Mouse (Mus musculus) frontal cortex, postnatal 36 days (tissue): ENCODE results near the gene Rbbp8nl.

Source experiments
- DNase-seq, 2 experiments: peaks; one replicate each; pipeline ENCODE4 v3.0.0; 2022; ENCODE audit warnings: low spot score in 2 of 2

The Rbbp8nl gene

DNA sequence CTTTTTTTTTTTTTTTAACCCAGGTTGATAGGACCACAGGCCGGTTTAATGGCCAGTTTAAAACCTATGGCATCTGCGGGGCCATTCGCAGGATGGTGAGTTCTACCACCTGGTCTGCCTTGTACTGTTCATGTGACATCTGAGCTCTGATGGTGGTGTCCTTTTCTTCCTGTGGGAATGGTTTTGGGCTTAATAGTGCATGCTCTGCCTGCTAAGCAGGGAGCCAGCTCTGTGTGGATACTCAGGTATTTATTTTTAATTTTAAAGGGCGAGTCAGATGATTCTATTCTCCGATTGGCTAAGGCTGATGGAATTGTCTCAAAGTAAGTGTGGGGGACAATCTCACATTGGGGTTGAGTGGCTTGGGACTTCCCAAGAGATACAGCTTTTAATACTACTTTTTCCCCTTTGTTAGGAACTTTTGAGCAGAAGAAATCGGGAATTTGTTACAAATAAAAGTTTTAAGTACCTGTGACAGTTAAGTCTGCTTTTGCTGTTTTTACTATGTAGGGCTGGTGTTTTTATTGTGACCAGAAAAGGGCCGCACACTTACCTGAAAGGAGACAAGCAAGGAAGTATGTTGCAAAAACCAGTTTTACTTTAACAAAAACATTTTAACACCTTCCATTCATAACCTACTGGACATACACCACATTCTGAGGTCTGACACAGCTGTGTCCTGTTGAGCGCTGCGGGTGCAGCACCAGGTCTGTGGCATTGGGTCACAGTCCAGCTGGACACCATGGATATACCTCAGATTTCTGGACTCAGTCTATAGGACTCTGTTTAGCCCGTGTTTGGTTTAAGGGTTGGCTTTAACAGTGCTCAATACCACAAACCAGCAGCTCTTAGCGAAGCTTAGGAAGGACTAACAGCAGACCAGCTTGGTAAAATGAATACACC is 31.5 kb downstream of the Rbbp8nl start:
- no peak for DNase-seq

DNA sequence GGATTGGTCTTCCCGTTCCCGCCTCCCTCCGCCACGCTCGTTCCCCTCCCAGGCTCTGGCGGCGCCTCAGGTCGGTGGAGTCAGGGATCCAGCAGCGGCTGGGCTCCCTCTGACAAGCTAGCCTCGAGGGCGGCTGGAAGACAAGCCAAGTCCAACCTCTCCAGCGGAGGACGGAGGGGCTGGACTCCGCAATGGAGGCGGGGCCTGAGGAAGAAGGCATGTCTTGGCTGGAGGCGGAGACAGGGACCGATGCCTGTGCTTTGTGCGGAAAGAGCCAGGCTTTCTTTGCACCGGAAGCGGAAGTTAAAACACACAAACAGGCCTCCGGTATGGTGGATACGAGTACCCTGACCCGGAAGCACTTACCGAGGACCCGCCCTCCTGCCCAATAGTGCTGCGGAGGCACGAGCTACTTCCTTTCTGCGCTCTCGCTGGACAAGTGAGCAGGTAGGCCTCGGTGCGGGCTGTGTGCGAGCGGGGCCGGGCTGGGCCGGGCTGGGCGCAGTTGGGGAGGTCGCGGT is 32.6 kb downstream of the Rbbp8nl start, which contains the start of gene Rps21:
Gene Rps21 (plus strand): TSS at position 377 of the 521 bp plus-strand sequence.
- peak; percentile 94 to 98 for DNase-seq

DNA sequence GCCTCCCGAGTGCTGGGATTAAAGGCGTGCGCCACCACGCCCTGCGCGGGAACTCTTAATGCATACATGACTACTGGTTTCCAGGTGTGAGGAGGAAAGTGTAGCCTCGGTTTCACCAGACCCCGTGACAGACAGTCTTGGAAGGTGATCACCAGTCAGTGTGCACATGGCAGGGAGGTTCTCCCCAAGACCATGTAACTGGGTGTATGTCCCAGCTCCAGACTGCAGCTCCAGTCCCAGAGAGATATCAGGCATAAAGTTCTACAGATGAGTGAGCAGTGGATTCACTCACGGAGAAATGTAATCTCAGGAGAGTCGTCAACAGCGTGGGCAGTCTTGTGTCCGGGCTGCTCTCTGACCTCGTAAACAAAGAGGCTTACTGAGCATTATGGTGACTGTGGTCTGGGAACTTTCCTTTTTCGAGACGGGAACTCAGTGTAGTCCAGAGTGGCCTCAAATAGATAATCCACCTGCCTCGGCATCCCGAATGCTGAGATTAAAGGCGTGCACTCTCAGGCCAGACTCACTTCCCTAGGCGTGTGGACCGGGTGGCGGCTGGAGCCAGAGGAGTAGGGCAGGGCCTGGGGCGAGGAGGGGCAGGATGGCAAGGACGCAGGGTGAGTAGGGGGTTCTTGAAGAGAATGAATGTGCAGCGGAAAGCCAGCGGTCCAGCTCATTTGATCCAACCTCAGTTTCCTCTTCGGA is 33.2 kb downstream of the Rbbp8nl start:
- DNase-seq, result peak in 1 of 2 experiments; percentile 21

DNA sequence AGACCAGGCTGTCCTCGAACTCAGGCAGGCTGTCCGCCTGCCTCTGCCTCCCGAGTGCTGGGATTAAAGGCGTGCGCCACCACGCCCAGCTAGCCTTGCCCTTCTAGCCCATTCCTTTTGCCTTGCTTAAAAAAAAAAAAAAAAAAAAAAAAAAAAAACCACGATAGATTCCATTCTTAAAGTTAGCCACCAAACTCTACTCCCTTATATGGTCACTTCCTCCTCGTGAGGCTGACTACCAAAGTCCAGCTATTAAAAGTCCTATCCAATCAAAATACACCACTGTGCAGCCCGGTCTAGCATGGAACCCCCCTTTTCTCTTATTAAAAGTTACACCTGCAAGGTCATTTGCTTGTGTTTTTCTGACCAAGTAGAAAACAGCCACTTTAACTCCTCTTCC is 34.0 kb downstream of the Rbbp8nl start:
- DNase-seq, result no peak

DNA sequence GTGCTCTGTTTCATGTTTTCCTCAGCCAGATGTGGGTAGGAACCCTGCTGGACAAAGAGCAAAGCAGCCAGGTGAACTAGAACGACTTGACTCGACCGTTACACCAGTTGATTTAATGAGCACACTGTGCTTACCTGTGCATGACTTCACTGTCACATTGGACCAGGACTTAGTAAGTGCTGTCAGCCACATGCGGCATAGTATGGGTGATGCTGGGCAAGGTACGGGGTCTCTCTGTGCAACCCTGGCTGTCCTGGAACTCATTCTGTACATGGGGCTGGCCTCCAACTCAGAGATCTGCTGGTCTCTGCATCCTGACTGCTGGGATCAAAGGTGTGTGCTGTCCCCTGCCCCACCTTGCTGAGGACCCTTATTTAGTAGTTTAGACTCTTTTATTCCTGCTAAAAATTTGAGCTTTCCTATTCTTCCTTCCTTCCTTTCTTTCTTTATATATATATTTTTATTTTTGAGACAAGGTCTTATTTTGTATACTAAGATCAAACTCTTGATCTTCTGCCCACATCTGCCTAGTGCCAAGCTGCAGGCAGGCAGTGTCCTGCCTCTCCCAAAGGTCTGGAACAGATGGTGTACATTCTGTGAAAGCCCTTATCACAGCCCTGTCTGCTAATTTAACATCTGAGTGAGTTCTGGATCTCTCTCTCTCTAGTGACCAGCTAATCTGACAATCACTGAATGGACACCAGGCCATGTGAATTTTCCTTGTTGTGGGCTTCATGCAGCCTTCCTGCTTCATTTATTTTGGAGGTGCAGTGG is 35.1 kb downstream of the Rbbp8nl start:
- DNase-seq, result no peak

DNA sequence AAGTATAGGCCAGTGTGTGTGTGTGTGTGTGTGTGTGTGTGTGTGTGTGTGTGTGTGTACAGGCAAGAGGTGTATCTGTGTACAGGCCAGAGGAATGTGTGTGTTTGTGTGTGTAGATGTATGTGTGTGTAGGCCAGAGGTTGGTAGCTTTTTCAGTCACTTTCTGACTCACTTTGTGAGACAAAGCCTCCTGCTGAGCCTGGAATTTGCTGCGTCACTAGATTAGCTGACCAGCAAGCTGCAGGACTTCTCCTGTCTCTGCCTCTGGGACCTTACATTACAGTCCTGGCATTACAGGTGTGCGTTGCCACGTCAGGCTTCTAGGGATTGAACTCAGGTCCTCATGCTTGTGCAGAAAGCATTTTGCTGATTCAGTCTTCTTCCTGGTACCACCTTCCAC is 37.8 kb downstream of the Rbbp8nl start:
- DNase-seq, result no peak

DNA sequence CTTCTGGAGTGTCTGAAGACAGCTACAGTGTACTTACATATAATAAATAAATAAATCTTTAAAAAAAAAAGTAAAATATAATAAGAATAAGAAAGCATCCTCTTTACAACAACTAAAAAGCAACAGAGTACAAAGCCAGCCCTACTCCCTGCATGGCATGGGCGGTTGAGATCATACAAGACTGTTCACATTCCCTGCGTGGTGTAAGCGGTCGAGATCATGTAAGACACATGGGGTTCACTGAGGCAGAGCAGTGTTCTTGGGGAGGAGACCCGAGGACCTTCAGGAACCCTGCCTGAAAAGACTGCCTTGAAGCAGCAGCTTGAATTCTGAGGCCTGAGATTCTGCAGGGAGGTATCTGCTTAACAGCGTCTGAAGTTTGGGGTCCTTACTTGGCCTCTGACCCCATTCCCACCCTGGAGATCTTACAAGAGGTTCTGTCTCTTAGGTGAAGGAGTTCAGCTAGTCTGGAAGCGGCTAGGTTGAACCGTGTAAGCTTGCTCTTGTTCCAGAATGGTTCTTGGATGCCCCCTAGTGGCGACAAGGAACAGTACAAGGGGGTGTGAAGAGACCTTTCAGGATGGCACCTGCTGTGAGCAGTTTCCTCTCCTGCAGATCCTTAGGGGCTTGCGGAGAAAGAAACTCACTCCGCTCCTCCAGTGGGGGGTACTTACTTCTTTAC is 38.6 kb downstream of the Rbbp8nl start:
- DNase-seq, result peak; percentile 75 to 81

DNA sequence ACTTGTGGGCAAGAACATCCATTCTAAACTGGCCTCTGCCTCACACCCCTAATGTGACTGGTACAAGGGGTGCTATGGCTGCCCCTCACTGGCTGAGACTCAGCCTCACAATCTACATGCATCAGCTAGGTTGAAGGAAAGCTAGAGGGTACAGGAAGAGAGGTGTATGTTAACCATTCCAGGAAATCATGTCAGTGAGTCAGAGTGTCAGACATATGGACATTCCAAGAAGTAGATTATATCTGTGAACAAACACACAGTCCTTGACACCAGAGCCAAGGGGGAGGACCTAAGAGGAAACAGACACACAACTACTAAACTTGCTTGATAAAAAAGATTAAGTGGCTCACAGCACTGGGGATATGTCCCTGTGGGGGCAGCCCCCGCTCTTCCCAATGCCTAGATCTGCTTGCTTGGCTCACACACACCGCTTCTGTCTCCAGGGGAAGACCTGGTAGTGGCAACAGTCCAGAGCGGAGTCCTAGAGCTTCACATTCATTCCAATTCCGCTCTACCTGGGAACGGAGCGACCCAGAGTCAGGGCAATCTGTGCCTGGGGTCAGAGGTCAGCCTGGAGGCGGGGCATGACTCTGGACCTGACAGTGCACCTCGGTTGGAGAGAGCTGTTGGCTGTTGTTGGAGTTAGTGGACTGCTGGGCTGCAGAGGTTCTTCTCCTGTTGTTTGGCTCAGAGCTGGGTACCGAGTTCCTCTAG is 40.6 kb downstream of the Rbbp8nl start:
- no peak for DNase-seq

DNA sequence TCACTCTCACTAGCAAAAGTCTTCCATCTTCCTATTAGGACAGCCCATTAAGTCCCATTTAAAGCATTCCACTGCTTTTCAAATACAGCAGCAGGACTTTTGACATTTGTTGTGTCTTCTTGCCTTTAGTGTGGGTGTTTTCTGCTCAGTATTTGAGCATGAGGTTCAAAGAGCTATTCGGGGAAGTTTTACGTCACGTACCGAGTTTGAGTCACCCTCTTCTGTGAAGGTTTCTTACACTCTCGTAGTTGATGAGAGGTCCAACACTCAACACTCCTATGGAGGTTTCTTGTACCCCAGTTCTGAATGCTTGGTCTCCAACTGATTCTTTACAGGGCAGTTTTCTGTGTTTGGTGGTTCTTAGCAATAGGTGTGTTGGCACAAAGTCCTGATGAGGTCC is 41.8 kb downstream of the Rbbp8nl start:
- DNase-seq, result no peak

DNA sequence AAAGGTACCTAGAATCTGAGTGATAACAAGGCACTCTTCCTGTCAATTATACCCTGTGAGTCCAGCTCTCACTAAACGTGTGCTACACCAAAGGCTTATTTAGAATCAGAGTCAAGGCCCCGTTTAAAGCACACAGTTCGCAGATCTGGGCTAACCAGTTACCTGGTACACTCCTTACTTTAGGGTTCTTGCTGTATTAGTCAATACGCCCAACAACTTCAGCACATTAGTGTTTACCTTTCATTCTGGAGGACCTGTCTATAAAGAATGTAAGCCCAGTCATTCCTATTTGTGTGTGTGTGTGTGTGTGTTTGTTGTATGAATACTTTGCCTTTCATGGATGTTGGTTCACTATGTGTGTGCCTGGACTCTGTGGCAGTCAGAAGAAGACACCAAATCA is 46.6 kb downstream of the Rbbp8nl start:
- DNase-seq, result no peak

DNA sequence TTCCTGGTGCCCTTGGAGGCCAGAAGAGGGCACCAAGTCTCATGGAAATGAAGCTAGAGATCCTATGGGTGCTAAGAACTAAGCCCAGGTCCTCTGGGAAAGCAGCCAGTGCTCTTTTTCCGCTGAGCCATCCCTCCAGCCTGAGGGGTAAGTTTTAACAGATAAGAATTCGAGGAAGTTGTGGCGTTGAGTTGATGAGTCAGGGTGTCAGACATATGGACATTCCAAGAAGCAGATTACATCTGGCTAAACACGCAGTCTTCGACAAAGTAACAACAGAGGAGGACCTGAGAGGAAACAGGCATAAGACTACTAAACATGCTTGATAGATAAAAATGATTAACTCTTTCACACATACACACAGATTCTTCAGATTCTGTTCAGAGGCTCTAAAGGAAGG is 51.1 kb downstream of the Rbbp8nl start:
- DNase-seq, result no peak

DNA sequence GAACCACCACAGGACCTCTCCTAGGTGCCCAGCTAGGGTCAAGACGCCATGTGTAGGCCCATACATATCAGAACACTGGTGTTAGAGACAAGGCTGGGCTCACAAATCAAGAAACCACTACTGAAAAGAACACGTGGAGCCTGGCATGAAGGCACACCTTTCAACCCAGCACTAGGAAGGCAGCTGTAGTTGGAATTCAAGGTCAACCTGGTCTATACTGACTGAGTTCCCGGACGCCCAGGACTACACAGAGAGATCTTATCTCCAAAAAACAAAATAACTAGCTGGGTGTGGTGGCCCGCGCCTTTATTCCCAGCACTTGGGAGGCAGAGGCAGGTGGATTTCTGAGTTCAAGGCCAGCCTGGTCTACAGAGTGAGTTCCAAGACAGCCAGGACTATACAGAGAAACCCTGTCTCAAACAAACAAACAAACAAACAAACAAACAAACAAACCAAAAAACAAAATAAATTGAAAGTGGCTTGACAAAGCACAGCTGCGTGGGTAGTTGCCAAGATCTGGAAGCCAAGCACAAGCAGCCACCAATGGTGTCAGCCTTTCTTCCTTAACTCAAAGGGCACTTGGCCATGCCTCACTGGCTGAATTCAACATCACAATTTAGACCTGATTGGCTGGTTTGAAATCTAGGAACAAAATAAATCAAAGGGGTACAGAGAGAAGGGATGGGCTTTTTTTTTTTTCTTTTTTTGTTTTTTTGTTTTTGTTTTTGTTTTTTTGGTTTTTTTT is 51.9 kb downstream of the Rbbp8nl start:
- no peak for DNase-seq

DNA sequence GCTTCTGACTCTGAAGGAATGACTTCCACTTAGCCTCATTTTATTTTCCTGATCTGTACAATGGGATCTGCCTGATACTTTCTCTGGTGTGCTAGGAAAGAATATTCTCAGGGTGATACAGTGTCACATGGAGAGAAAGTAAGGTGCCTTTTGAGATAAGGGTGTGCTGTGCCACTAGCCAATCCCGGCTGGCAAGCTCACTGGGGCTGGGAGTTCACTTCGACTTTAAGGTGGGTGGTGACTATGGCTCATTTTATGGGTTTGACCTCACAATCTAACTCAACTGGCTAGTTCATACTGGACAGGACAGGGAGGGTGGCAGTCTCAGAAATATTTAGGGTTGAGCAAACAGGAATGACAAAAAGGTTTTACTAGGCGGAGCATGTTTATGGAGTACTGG is 52.7 kb downstream of the Rbbp8nl start:
- DNase-seq, result no peak

DNA sequence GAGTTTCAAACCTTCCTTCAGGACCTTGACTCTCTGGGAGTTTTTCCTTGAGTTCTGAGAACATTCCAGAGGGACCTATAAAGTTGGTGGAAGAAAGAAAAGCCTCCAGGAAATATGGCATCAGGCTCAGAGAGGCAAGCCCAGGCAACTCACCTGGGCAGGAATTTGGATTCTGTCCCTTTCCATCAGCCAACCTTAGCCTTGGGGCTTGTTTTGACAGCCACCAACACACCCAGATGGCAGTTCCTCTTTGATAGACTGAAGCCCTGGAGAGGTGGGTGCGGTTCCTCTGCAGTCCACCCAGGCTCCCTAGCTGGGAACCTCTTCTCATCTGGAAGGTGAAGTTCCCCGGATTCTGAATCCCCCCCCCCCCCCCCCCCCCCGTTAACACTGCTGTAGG is 53.2 kb downstream of the Rbbp8nl start:
- no peak for DNase-seq

DNA sequence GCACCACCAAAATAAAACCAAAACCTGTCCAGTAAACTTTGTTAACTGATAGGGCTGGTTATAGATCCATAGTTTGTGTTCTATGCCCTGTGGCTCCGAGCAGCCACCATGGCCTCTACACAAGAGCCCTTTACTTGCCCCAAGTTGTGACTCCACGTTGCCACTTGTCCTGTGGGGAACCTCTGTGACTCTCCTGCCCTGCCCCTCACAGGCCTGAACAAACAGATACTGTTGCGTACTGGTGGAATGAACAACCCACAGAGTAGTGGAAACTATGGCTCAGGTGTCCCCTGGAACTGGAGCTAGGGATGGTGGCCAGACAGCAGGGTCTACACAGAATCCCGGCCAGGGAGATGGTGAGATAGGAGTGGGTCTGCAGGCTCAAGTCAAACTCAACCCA is 53.9 kb downstream of the Rbbp8nl start:
- no peak for DNase-seq

DNA sequence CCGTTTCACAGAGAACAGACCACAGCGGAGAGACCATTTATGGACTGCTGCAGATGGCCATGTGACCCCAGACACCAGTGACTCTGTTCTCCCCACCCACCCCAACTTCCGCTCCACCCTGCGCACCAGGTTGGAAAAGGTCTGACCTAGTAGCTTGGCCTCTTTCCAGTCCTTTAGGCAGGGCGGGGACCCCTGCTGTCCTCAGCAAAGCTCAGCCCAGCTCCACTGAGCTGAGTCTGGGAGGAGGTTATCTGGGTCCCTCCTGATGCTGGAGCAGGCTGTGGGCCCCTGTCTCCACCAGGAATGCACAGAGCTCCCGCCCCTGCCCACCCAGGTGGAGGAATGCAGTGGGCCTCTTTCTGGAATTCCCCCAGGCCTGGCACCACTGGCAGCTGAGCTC is 54.7 kb downstream of the Rbbp8nl start:
- no peak for DNase-seq

DNA sequence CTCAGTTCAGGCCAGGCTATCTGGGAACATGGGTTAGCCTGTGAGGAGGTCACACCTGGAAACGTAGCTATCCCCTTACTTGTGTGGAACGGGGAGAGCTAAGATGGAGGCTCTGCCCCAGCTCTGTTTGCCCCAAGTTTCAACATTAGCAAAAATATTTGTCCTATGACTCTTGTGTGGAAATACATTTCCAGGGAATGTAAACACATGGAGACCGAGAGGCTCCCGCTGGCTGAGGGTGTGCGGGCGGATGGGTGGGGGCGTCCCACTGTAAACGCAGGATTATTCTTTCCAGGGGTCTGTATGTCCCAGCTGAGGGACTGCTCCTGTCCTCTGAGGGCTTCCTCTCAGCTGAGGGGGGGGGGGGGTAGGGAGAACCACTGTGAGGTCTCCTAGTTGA is 55.3 kb downstream of the Rbbp8nl start:
- no peak for DNase-seq

DNA sequence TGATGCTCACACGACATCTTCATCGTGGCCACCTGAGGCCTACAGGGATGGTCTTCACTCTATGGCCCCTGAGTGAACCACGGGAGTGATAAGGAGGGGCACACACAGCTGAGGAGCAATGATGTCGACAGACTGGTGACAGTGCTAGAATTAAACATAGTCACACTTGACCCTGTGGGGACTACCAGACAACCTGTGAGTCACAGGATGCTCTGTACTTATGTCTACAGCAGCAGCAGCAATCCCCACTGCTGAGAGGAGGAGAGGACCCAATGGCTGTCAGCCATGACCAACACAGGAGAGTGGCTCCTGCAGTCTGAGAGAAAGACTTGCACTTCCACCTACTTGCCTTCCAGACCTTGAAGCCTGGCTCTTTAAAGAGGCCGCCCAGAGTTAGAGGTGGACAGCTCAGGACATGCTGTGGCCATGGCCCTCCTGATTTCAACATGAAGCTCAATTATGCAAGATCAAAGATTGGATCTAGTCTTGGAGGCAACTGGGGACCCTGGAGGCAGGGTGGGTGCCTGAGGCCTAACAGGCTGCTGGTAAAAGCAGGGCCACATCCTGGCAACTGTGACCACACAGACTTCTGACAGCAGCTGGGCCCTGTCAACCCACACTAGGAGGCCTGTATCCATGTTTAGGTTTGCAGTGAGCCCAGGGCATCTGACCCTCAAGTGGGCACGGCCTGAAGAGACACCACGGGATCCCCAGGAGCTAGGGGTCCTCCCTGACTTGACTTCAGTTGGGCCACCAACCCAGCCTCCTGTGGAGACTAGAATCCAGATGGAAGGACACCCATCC is 56.4 kb downstream of the Rbbp8nl start:
- DNase-seq, result no peak

DNA sequence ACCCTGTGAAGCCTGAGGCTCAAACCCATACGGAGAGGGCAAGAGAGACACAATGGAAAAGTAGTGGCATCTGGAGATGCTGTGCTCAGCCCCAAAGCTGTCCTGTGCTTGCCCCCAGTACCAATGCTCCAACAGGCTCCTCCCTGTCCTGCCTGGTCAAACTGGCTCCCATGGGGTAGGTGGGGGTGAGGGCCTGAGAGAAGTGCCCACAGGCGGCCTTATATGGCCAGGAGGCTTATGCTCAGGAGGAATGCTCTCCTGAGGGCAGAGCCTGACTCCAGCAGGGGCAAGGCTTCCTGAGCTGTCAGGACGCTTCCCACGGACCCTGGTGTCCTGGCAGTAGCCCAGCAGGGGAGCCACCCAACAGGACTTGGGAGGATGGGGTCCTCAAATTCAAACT is 59.2 kb downstream of the Rbbp8nl start:
- DNase-seq, result no peak
